Mouse (Mus musculus) gastrocnemius, postnatal 14 days (tissue): ENCODE data around the gene Fance. TPM values are rescaled to one million over a fixed set of nuclear protein-coding genes. Genes with fewer than 3 reads are reported as not detected.
"Not testable (repeated sequence)": the region's sequence is repeated elsewhere in the genome, so short reads cannot be mapped to it uniquely, and the experiment has no call there.

ENCODE experiments used
- DNase-seq: peaks from one replicate; pipeline ENCODE4 v3.0.0; 2021; ENCODE audit warnings: mixed read lengths
- intact Hi-C: fragments of 180-260 bp; cut with DNase I; formaldehyde crosslinking; loops from one replicate; pipeline ENCODE4 v1.15.1; 2025; ENCODE audit warnings: low total_unique reads
- total RNA-seq, 2 experiments: library from RNA; stranded (reverse); gene quantifications; 2 replicates each; pipeline ENCODE4 v1.2.3; 2021

The Fance gene
- total RNA-seq, 2 experiments from 2014 or later, result 10.2 to 10.4 TPM

DNA sequence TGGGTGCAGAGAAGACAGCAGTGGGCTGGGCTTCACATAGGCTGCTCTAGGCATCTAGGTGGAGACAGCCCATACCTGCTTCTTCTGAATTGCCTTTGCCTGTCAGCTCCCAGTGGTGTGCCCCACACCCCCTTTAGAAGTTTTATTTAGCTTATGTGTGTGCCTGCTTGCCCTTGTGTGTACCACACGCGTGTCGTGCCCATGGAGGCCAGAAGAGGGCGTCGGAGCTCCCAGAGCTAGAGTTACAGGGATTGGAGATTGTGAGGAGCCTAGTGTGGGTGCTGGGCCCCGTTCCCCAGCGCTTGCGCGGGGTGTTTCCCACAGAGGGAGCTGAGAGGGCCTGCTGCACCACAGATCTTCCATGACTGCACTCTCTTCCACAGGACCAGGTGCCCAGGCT lies 3.2 kb downstream of the Fance start:
- no peak for DNase-seq
- intact Hi-C loops, result no loop called here

DNA sequence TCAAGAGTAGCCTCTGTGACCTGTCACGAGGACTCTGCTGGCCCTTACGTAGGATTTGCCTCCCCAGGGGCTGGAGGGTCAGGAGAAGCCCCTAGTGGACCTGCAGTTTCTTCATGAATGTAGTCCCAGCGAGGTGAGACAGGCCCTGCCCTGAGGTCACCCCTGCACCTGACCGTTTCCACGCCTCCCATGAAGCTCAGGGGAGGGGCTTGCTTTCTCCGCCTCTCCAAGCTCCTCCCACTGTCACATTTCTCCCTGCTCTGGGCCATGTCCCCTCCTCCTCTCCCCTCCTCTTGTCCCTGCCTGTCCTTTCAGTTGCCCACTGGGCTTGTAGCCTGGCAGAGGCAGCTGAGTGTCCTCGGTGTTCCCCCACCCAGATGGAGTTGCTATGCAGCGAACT lies 3.8 kb downstream of the Fance start:
- intact Hi-C loops, result no loop called here
- DNase-seq, result no peak

- intact Hi-C loops, result no loop called here
- no peak for DNase-seq
These were observed 4.4 kb downstream of the Fance start for GRCm38 (mm10) chr17:28317725-28318124.

DNA sequence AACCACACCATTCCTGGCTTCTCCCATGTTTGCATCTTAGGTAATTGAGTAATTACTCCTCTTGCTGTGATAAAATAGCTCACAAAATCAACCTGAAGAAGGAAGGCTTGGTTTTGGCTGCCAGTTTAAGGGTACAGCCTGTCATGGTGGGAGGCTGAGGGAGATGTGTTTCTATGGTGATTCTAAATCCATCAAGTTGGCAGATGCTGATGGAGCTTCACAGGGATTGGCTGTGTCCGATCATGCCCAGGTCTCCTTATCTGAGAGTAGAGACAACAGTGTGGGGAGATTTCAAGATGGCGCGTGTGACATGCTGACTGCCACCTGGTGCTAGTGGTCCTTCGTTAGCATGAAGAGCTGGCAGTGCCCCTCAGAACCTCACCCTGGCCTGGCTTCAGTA lies 8.4 kb downstream of the Fance start:
- no peak for DNase-seq
- intact Hi-C loops, result no loop called here

DNA sequence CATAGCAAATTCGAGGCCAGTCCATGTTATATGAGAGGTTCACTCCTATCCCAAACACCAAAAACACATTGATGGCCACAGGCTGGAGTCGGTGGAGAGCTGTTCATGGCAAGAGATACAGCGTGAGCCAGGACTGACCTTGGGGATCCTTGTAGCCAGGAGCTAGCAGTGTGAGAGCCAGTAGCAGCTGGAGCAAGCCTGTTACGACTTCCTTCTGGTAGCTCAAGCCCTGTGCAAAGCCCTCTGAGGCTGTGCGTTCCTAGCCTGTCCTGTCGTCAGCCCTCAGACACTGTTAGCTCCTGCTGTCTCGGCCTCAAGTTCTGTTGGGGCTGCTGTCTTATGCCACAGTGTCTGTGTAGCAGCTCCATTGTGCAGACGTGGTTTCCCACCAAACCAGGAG lies 10.5 kb downstream of the Fance start:
- DNase-seq, result no peak
- intact Hi-C loops, result no loop called here

- intact Hi-C loops, DNase-seq: not testable (repeated sequence)
These were observed 11.1 kb downstream of the Fance start for GRCm38 (mm10) chr17:28324416-28324815.

- no peak for DNase-seq
- intact Hi-C loops, result no loop called here
These were observed 12.4 kb downstream of the Fance start for GRCm38 (mm10) chr17:28325751-28326150.

GRCm38 (mm10) chr17:28326951-28327350 lies 13.6 kb downstream of the Fance start:
- intact Hi-C loops, result no loop called here

GRCm38 (mm10) chr17:28327673-28328325 lies 14.5 kb downstream of the Fance start:
- DNase-seq, result no peak
- intact Hi-C loops, result no loop called here

More at GRCm38 (mm10) chr17:28326951-28327350, 13.6 kb downstream of the Fance start:
- DNase-seq, result no peak

DNA sequence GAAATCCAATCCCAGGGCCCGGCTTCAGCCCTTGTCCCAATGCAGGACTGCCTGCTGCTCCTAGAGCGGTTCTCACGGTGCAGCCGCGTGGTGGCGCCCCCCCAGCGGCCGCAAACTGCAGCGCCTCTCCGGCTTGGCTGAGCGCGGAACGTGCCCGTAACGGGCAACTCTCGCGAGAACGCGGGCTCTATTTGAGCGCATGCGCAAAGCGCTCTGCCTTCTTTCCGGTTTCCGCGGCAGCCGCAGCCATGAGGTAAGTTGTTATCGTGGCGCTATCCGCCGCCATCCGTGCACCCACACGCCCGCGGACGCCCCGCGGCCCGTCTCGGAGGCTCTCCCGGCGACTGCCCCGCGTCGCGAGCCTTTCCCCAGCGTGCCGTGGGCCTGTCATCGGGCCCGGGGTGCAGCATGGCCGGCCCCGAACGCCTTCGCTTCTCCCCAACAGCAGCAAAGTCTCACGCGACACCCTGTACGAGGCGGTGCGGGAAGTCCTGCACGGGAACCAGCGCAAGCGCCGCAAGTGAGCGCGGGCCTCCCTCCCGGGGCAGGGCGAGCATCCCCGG lies 15.1 kb downstream of the Fance start, which contains the start of gene Rpl10a:
TSS of gene Rpl10a (plus strand) at position 106 of the 563 bp plus-strand sequence.
- intact Hi-C loops, result no loop called here
- DNase-seq, result peak; percentile 98

DNA sequence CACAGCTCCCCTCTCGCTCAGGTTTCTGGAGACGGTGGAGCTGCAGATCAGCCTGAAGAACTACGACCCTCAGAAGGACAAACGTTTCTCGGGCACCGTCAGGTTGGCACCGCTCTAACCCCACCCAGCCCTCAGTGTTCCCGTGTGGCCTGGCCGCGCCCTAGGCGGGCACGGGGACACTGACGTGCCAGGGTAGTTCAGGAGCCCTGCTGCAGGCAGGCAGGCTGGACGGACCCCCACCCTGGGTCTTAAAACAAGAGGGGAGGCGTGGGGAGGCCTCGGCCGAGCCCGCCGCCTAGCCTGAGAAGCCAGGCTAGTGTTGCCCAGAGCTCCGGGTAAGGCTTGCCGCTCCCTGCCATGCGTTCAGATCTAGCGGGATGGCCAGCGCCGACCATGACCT lies 15.6 kb downstream of the Fance start:
- intact Hi-C loops, result no loop called here
- peak; percentile 32 for DNase-seq

- no peak for DNase-seq
- intact Hi-C loops, result no loop called here
These were observed 16.3 kb downstream of the Fance start for GRCm38 (mm10) chr17:28329503-28330231.

DNA sequence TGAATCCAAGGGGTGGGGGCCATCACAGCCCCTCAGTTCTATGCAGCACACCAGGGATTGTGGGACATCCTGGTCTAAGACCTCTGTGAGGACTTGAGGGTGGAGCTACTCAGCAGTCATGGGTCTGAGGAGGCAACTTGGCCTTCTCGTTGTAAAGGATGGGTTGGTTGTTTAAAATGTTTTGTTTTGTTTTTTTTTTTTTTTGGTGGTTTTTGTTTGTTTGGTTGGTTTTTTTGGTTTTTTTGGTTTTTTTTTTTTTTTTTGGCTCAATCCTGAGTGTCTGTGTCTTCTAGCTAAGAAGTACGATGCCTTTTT lies 16.9 kb downstream of the Fance start:
- DNase-seq, result no peak
- intact Hi-C loops, result no loop called here

DNA sequence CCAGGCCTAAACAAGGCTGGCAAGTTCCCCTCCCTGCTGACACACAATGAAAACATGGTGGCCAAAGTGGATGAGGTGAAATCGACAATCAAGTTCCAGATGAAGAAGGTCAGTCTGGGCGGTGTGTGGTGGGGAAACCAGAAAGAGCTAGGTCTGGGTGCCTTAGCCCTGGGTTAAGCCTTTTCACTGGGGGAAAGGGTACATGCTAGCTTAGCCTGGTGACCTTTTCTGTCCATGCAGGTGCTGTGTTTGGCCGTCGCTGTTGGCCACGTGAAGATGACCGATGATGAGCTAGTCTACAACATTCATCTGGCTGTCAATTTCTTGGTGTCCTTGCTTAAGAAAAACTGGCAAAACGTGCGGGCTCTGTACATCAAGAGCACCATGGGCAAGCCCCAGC lies 17.3 kb downstream of the Fance start:
- intact Hi-C loops, result not testable (repeated sequence)

GRCm38 (mm10) chr17:28331241-28332112 lies 18.2 kb downstream of the Fance start:
- intact Hi-C loops, result no loop called here
- DNase-seq, result no peak

More for the DNA sequence above, 17.3 kb downstream of the Fance start:
- not testable (repeated sequence) for DNase-seq

DNA sequence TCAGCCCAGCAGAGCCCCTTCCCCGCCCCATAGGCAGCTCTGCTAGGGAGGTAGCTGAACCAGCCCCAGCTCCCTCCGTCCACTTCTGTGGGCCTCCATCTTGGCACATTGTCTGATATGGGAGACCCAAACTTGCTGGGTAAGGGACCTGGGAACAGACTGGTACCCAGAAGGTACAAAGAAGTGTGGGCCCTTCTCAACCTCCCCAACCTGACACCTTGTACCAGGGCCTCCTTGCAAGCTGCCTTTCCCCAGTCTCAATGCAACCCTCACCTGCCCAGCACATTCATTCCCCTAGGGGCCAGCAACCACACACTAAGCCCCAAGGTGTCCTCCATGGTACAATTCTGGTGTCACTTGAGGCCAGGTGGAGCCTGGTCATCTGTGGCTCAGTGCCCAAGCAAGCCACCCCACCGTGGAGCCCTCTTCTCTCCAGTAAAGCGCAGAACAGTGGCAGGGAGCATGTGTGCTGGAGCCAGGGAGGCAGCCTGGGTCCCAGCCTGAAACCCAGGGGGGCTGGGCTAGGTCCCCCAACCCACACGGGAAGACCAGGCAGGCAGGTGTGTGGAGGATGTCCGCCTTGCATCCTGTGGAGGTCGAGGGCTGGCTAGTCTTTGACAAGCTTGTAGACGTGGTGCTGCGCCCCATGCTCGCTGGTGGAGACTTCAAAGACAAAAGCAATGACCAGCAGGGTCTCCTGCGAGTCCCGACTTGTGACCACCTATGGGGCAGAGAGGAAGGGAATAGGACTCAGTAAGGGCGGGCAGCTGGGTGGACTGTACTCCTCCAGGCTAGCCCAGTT lies 19.0 kb downstream of the Fance start:
- no peak for DNase-seq
- intact Hi-C loops, result no loop called here

DNA sequence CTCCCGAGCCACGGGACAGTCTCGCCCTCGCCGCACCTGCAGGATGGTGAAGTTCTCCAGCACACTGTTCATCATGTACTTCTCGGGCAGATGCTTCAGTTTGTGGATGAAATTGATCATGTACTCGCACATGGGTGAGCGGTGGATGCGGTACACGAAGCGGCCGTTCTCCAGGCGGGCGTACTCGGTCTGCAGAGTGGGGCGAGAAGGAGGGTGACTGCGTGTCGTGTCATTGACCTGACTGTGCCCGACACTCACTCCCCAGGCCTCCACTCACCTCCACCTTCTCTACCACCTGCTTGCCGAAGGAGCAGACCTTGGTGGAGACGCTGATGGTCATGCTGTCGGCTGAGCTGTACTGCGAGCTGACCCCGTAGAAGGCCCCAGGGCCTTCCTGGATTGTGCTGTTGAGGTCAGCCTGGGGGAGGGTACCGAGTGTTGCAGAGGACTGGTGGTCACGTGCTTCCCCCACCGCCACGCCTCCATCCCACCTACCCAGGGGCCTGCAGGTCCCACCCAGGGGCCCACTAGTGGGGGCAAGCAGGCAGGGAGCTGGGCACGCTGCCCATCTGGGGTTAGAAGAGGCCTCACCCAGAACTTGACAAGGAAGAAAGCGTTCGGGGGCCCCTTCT lies 19.7 kb downstream of the Fance start:
- intact Hi-C loops, result no loop called here
- DNase-seq, result peak; percentile 30

DNA sequence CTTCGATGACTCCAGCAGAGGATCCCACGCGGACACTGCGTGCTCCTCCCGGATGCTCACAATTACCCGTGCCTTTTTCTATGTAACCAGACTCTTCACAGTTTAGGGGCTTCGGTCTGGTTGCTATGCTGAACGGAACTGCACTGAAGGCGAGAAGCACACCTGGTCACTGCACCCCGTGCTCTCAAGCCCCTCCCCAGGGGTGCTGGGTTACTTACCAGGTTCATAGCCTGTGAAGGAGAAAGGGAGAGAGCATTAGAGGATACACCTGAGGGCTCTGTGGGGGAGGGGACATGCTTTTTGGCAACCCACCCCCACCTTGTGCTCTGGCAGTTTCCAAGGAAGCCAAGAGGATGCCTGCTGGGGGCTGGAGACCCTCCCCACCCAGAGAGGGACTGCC lies 21.9 kb downstream of the Fance start:
- DNase-seq, result no peak
- intact Hi-C loops, result no loop called here

DNA sequence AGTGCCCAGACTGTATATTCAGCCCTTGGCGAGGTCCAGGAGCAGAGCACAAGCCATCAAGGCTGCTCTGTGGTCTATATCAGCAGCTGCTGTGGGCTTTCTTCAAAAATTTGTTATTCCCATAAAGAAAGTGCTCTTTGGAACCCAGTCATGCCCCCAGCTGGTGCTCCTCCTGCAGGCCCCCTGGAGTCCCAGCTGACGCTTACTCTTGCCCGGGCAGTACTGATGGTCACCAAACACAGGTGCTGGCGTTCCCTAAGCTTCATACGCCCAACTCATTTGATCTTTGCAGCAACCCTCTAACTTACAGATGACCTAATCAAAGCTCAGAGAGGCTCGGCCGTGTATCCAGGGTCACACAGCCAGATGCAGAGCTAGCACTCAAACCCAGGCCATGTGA lies 24.2 kb downstream of the Fance start:
- DNase-seq, result no peak
- intact Hi-C loops, result no loop called here
